Mouse (Mus musculus) testis, adult 10 weeks (tissue): Measurements from ENCODE around the gene Rasgef1b. TPM values are rescaled to one million over a fixed set of nuclear protein-coding genes. Genes with fewer than 3 reads are reported as not detected.

ENCODE experiments used
- polyA plus RNA-seq: library from polyadenylated mRNA; stranded (reverse); fragments of 350-450 nt; fragmentation: Illumina TruSeq; extraction: RNeasy Lipid Tissue Mini Kit (QIAGEN cat#74804); gene quantifications from one replicate; pipeline ENCODE4 v1.2.3, GENCODE M21; 2014; ENCODE audit warnings: low read depth, low replicate concordance

Rasgef1b gene
- 9.9 TPM for polyA plus RNA-seq

GRCm38 (mm10) chr5:99728649-99729212, at the start of gene Rasgef1b:
Gene Rasgef1b (minus strand): TSS chr5:99729065.

Other genes starting within 250 kb of the Rasgef1b start
- 8.2 TPM for gene Vamp9, start 177.2 kb upstream of the Rasgef1b start, polyA plus RNA-seq
- gene Hnrnpd, start 249.9 kb upstream of the Rasgef1b start, polyA plus RNA-seq, result 272 TPM
- gene 4930524J08Rik, start 250.0 kb upstream of the Rasgef1b start, polyA plus RNA-seq, result 0.57 TPM